Mouse (Mus musculus) layer of hippocampus, adult 18-20 months (tissue): ENCODE measurements around the gene Fastk. TPM values are rescaled to one million over a fixed set of nuclear protein-coding genes. Genes with fewer than 3 reads are reported as not detected.

ENCODE experiments used
- DNase-seq, 2 experiments: peaks; one replicate each; pipeline ENCODE4 v3.0.0; 2022; ENCODE audit warnings: low spot score in 2 of 2
- total RNA-seq, 2 experiments: library from RNA; stranded (reverse); gene quantifications; 2 replicates each; pipeline ENCODE4 v1.2.3; 2021

Gene Fastk
- total RNA-seq, 2 experiments from 2014 or later, result 109 to 115 TPM

DNA sequence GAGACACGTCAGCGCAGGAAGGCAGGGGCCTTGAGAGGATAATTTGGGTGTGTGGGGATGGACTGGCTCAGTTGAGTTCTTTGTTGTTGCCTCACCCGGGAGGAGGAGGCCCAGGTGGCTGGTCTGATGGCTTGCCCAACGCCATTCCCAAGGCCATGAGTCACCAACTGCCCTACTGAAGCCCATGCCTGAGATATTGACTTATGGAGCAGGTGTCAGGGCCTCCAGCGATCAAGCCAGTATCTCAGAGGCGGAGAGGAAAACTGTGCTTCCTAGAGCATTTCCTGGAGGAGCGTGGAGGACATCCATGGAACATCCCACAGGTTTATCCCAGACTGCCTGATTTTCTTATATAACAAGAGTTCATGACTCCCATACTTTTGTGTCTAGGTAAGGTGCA lies 52.4 kb downstream of the Fastk start:
- DNase-seq, result no peak

DNA sequence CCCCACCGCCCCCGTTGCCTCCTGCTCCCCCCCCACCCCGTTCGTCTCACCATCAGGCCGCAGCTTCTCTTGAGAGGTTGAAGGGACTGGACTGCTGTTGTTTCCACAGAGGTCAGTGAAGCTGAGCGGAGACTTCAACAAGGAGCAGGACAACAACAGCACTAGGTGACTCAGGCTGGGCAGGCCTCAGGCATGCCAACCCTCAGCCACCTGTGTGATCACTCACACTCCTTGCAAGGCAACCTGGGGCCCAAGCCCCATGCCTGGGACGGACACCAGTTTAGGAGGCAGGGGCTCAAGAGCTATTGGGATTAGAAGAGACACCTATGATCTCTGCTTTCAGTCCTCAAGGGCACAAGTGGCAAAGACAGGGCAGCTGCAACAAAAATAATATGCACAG lies 53.2 kb downstream of the Fastk start, which contains the start of gene Atg9b:
Gene Atg9b (minus strand): TSS at position 280 of the 400 bp plus-strand sequence.
- no peak for DNase-seq

DNA sequence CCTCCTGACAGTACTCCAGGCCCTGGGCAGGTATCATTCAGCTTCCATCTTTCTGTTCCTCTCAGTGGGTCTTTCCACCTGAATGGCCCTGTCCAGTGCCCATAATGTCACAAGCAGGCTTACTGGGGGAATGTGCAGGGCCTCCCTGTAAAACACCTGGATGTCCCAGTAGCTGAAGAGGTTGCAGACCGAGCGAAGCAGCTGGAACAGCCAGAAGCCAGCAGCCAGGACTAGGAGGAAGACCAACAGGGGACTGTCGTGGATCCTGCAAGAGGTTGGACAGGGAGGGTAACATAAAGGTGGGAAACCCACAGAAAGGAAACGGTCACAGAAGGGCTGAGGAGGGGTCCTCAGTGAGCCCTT lies 55.4 kb downstream of the Fastk start:
- DNase-seq, result no peak

DNA sequence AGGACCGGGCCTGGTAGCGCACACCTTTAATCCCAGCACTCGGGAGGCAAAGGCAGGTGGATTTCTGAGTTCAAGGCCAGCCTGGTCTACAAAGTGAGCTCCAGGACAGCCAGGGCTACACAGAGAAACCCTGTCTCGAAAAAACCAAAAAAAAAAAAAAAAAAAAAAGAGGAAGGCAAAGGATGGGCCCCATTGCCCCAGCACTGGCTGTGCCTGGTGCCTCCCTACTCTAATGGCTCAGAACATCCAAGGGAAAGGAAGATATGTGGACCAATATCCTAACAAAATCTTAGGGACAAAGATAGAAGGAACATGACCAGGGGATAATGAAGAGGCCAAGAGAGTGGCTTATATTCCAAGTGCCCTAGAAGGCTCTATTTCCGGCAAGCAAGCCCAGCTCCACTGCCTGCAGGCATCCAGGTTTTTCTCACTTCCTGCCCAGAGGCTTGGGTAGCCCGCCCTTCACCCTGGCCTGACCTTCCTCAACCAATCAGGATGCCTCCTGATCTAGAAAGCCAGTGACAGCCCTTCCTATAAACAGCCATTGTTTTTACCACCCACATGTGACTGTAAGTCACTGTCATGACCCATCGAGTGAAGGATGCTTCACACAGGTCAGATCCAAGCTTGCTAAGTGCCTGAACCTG lies 56.0 kb downstream of the Fastk start:
- no peak for DNase-seq

Other genes starting within 250 kb of the Fastk start
- gene Kcnh2, start 93.7 kb downstream of the Fastk start, total RNA-seq, result 10 to 100 TPM; 23.0 to 26.8 TPM
- 1 to 10 TPM; 6.8 to 7.0 TPM for gene Nos3, start 80.5 kb downstream of the Fastk start, total RNA-seq
- 1 to 10 TPM; 3.0 to 3.7 TPM for gene Atg9b, start 53.1 kb downstream of the Fastk start, total RNA-seq
- 10 to 100 TPM; 57.0 to 60.1 TPM for gene Abcb8, start 51.6 kb downstream of the Fastk start, total RNA-seq
- gene Asic3, start 31.9 kb downstream of the Fastk start, total RNA-seq, result under 1 TPM; 0.27 to 0.53 TPM
- gene Cdk5, start 21.8 kb downstream of the Fastk start, total RNA-seq, result 100 to 1,000 TPM; 126 to 133 TPM
- 10 to 100 TPM; 30.1 to 30.8 TPM for gene Slc4a2, start 21.4 kb downstream of the Fastk start, total RNA-seq
- 10 to 100 TPM; 21.8 to 23.7 TPM for gene Tmub1, start 2.6 kb upstream of the Fastk start, total RNA-seq
- 100 to 1,000 TPM; 673 to 687 TPM for gene Agap3, start 6.9 kb upstream of the Fastk start, total RNA-seq
- not detected for gene Gbx1, start 81.9 kb upstream of the Fastk start, total RNA-seq
- gene Asb10, start 95.7 kb upstream of the Fastk start, total RNA-seq, result under 1 TPM in 1 of 2 experiments, not detected in 1; 0.23 TPM
- not detected for gene 4931409K22Rik, start 111.5 kb upstream of the Fastk start, total RNA-seq
- gene Abcf2, start 132.2 kb upstream of the Fastk start, total RNA-seq, result 10 to 100 TPM; 82.5 to 83.6 TPM
- 10 to 100 TPM; 60.8 to 64.9 TPM for gene Chpf2, start 141.5 kb upstream of the Fastk start, total RNA-seq
- 10 to 100 TPM; 87.4 to 93.2 TPM for gene Smarcd3, start 179.1 kb upstream of the Fastk start, total RNA-seq
- 10 to 100 TPM; 76.0 to 78.0 TPM for gene Nub1, start 240.2 kb upstream of the Fastk start, total RNA-seq